9 mouse cellular contexts compared by ENCODE assay signal in genomic region chr5:111378126-111378993, GRCm38 (mm10). TPM values are rescaled to one million over a fixed set of nuclear protein-coding genes. Genes with fewer than 3 reads are reported as not detected.
A peak's percentile ranks its signal among the peaks of the same experiment; 100 is the strongest.
DNase-seq lines count a peak whose midpoint lies in the region; TF ChIP-seq lines count a peak whose summit lies in the region.
"Had no signal": no experiment of that assay in that cellular context is flagged by ENCODE, and none has a peak within 500 bp of the region (broad histone marks: within the 10 kb centered on the region; RNA-seq: fewer than 3 reads in every experiment).

No protein-coding gene starts in this region.

- peaks cover 21% of the 10 kb centered on the region for H3K36me3 ChIP-seq in ES-Bruce4 (ENCODE audit: control insufficient read depth, insufficient read depth, low read length, poor library complexity, severe bottlenecking)

- intact Hi-C loops in left cerebral cortex, postnatal 25 days (cut with DNase I) = no loop called here

- no peaks in the 10 kb centered on the region for H3K9me3 ChIP-seq in ES-Bruce4 (replicated peaks; ENCODE audit: control insufficient read depth, insufficient read depth, low read length, poor library complexity, severe bottlenecking)
- H3K9me3 ChIP-seq: liver, embryonic 15.5 days had no signal

- no peak overlapping the region for H3K27ac ChIP-seq in ES-Bruce4 (ENCODE audit: insufficient read depth, low read length)
- H3K27ac ChIP-seq: liver, embryonic 15.5 days had no signal

- no peak overlapping the region for H3K4me3 ChIP-seq in ES-Bruce4 (ENCODE audit: low read depth, low read length)
- H3K4me3 ChIP-seq: liver, embryonic 15.5 days had no signal

- H3K9ac ChIP-seq in ES-Bruce4 (ENCODE audit: low read depth, poor library complexity, severe bottlenecking) = no peak overlapping the region
- H3K9ac ChIP-seq: liver, embryonic 15.5 days had no signal

- no peaks in the 10 kb centered on the region for H3K4me1 ChIP-seq in ES-Bruce4 (ENCODE audit: control insufficient read depth, insufficient read depth, low read length)
- H3K4me1 ChIP-seq: liver, embryonic 15.5 days had no signal

- TF ChIP-seq CTCF in ES-Bruce4 (IDR thresholded peaks at IDR 0.05; ENCODE audit: low read depth, low read length) = peak; percentile 25

- TF ChIP-seq POLR2A in ES-Bruce4 (IDR thresholded peaks at IDR 0.05; ENCODE audit: insufficient read depth, low read length) = no peak

- TF ChIP-seq EP300 in ES-Bruce4 (IDR thresholded peaks at IDR 0.05; ENCODE audit: insufficient read depth, low read depth, low read length) = no peak

- DNase-seq in adrenal gland, postnatal 14 days = peak; percentile 58
- DNase-seq in adrenal gland, adult 18-20 months (ENCODE audit: low spot score in 2 of 2) = no peak
- peak; percentile 24 to 30 for DNase-seq in kidney, adult 8-10 months
- no peak for DNase-seq in kidney, postnatal 4 days
- peak; percentile 35 for DNase-seq in heart, postnatal 4 days
- DNase-seq in left cerebral cortex, postnatal 25 days (ENCODE audit: low spot score in 2 of 2) = no peak
- DNase-seq in thymus, postnatal 0 days (ENCODE audit: low spot score) = no peak

- H3K27me3 ChIP-seq in ES-Bruce4 (ENCODE audit: control insufficient read depth, insufficient read depth, low read length, poor library complexity, severe bottlenecking) = no peaks in the 10 kb centered on the region
- H3K27me3 ChIP-seq: liver, embryonic 15.5 days had no signal

RNA-seq across cellular contexts. Expression of gene Mn1, which starts 38.8 kb away (rescaled TPM):
- total RNA-seq in adrenal gland, postnatal 14 days (2021) = 4.6 and 5.1 TPM in 2 replicates
- total RNA-seq in adrenal gland, adult 18-20 months (2021) = 1 to 10 TPM; 3.9 to 4.9 TPM
- 1.9 and 3.2 TPM in 2 replicates for polyA plus RNA-seq in ES-Bruce4 (2011; ENCODE audit: insufficient read depth, insufficient read length, low read depth, missing spikeins)
- 10 to 100 TPM; 16.5 to 17.7 TPM for total RNA-seq in heart, postnatal 4 days (2021)
- total RNA-seq in left cerebral cortex, postnatal 25 days (2021) = 10 to 100 TPM; 62.8 to 63.4 TPM
- 2.7 and 2.9 TPM in 2 replicates for polyA plus RNA-seq in thymus, postnatal 0 days (2015; fragmentation: Nextera tagmentation; extraction: Ambion mirVana)

RNA-seq across cellular contexts. Expression of gene Pitpnb, which starts 47.8 kb away (rescaled TPM):
- total RNA-seq in adrenal gland, postnatal 14 days (2021) = 69.3 and 71.8 TPM in 2 replicates
- 10 to 100 TPM; 85.0 to 87.1 TPM for total RNA-seq in adrenal gland, adult 18-20 months (2021)
- polyA plus RNA-seq in ES-Bruce4 (2011; ENCODE audit: insufficient read depth, insufficient read length, low read depth, missing spikeins) = 96.6 and 98.3 TPM in 2 replicates
- 10 to 100 TPM; 63.4 to 64.7 TPM for total RNA-seq in heart, postnatal 4 days (2021)
- total RNA-seq in left cerebral cortex, postnatal 25 days (2021) = 10 to 100 TPM; 80.1 to 83.0 TPM
- 88.4 and 89.5 TPM in 2 replicates for polyA plus RNA-seq in thymus, postnatal 0 days (2015; fragmentation: Nextera tagmentation; extraction: Ambion mirVana)

Comparison
In these comparisons a context has a peak if more than half of its experiments do, and no peak if none do; other contexts are left out.
1. DNase-seq: peak in adrenal gland, postnatal 14 days (single experiment), kidney, adult 8-10 months (2 of 2) and heart, postnatal 4 days (single experiment); none in adrenal gland, adult 18-20 months (0 of 2), kidney, postnatal 4 days (0 of 2), left cerebral cortex, postnatal 25 days (0 of 2) and thymus, postnatal 0 days (single experiment).